Mouse (Mus musculus): Measurements from ENCODE around the gene Bicc1.

Bicc1 gene

DNA sequence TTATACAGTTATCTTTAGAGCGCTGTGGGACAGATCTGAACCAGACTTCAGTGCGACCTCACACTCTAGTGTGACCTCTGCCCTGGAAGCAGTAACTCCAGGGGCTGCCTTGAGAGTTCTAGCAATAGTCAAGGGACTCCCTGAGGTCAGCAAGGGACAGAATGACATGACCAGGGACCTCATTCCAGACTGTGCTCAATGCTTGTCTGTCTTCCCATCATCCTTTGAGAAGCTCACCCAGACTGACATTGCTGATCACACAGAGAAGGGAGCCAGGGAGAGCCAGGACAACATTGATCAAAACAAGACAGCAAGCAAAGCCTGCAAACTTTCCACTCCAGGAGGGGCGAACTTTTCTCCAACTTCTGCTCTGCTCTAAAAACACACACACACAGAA lies 38.7 kb downstream of the Bicc1 start:
- DNase-seq = no peak

DNA sequence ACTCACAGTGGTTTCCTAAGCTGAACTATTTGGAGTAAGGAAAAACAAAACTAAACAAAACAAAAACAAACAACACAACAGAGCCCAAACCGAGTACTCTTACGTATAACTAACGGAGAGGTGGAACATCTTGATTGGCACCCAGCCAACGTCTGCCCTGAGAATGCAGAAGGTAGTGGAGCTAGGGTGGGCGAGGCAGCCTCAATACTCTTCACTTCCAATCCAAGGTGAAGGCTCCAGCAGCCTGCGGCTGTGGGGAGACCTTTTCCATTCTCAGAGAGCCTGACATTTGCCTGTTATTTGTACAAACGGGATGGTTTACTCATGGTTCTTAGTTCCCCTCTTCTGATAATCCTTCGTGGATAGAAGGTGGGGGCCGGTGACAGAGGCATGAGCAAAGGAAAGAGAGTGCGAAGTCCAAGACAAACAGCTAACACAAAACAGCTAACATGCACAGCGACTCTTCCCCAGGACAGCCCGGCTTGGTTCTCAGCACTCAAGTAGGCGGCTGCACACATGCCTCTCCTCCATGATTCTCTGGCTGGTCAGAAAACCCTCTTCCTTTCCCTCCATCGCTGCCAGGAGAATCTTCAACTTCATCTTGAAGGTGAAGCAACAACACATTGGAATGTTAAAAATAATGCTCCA lies 39.3 kb downstream of the Bicc1 start:
- DNase-seq = no peak

DNA sequence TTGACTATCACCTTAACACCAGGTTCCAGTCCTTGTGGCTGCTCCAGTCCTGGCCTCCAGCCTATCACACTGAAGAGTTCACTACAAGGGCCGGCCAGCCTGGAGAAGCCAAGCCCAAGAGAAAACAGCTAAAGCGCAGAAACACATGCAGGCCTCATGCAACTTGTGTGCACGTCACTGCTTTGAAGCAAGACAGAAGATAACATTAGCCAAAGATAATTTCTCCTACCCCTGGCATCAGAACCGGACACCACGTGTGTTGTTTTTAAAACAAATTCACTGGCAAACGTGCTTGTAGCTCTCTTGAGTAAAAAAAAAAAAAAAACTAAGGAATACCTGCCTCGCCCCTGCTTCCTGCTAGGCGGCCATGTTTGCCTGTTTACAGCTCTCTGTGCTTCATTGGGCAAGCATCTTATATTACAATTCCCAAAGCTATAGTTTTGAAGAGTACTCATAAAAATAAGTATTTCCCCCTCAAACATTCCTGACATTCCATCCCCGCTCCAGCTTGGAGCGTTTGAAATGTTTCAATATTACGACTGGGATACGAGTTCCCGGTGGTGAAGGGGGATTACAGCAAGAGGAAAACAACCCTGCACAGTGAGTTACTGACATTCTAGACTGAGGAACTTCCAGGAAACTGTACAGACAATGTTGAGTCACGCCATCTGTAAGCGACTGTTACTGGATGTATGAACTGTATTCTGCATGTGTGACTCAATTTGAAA lies 40.2 kb downstream of the Bicc1 start:
- DNase-seq = no peak

DNA sequence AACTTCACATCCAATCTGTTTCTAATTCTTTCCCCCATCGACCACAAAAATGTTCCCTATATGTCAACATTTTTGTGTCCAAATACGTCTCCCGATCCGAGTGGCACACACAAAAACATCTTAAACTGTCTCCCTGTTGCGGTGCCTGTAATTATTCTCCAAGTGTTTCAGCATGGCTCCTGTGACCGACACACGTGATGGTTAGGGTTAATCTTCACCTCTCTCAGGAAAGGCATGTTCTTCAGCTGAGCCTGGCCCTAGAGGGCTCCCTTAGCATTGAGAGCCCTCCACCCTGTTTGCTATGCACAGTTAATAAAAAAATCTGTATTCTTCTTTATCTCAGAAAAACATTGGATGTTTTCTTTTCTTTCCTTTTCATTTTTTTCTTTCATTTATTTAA lies 41.7 kb downstream of the Bicc1 start:
- DNase-seq = no peak

DNA sequence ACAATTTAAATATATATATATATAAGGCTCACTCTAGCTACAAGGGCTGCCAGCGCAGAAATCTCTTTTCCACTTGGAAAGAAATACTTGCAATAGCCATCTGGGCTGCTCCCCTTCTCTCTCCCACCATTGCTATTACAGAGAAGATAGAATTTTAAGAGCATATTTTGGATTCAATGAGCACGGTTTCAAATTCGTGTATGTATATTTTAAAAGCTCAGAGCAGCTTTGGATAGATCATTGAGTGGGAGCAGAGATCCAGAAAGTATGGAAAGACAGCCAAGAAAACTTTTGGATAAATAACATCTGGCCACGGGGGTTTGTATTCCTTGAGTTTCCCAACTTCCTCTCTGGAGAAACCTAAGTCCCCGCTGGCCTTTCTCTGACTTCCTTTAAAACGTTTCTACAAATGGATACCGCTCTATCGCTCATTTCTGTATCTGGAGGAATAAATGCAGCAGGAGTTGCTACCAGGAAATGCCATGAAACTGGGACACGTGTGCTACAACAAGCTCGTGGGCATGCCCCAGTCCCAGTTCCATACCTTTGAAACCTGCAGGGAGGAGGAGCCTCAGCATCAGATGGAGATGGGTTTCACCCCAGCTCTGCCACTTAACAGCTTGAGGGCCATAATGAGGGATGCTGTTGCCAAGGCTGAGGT lies 45.1 kb downstream of the Bicc1 start:
- DNase-seq = no peak

DNA sequence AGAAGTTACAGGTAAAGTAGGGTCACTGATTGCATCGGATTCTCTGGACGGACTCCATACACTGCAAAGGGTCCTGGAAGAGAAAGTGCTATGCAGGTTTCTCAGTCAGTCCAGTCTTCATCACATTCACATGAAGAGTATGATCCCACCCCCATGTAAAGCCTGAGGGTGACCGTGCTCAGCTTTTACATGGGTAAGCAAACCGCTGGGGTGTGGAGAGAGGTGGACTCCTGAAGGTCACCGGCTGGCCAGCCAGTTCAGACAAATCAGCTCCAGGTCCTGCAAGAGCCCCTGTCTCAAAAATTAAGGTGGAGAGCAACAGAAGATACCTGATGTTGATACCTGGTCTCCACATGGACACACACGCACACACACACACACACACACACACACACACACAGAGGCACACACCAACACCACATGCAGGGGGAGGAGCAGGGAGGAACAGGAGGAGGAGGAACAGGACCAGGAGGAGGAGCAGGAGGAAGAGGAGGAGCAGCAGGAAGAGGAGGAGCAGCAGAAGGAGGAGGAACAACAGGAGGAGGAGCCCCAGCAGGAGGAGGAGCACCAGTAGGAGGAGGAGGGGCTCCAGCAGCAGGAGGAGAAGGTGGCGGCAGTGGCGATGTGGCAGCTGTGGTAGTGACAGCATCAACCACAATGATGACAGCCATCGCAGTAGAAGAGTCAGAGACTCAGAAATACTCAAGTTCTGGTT lies 52.9 kb downstream of the Bicc1 start:
- DNase-seq = no peak

DNA sequence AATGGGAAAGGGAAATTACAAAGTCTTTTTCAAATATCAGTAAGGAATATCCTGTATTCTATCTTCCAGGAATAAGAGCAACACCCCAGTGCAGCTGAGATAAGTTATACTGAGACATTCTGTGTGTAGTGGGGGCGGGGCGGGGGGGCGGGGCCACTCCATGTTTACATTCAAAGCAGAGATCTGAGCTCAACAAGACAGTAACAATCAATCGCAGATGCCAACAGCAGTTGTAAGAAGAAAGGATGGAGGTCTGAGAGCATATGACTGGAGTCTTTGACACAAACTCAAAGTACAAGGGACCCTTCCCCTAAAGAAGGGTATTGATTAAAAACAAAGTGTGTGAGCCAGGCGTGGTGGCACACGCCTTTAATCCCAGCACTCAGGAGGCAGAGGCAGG lies 54.7 kb downstream of the Bicc1 start:
- DNase-seq = no peak

DNA sequence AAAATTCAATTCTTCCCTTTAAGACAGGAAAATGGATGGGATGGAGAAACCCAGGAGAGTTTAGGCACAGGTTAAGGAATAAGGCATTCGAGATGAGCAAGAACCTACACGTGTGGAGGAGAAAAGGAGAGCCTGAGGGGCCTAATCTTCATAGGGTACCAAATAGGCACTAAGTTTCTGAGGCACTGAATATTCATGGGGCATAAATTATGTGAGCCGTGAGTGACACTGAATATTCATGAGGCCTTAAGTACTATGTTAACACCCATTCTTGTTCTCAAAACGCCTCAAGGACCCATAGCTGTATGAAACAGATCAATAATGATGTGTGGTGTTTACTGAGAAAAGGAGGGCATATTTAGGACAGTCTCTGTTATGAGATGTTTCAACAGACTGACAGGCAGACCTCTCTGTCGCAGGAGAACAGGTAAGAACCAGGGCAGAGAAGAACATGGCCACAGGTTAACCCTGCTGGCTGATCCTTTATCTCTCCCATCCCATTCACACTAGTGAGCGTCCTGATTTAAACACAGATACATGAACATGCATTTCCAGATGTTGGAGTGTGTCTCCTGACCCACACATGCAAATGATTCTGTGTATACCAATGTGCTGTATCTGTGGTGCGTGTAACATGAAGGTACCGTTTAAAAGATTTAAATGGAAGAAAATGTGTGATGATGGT lies 58.5 kb downstream of the Bicc1 start:
- DNase-seq = no peak

DNA sequence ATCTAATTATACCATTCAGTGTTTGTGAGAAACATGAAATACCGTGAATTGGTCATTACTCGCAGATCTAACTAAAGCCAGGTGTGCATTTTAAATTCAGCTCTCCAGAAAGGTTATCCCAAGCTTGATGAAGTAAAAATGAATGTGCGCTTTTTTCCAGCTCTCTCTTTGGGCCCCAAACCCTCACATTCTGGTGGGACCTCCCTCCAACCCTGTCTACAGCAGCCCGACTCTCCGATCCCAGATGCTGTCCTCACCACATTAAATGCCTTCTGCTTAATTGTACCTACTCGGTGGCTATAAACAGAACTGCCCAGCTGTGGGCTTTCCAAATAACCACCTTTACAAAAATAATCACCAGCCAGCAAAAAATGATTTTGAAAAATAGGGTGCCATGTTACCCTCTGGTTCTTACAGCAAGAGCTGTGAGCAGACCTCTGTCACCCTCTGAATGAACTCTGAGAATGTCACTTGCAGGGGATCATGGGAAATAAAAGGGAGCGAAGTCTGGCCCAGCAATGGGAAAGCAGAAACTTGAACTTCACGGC lies 64.7 kb downstream of the Bicc1 start:
- no peak for DNase-seq

DNA sequence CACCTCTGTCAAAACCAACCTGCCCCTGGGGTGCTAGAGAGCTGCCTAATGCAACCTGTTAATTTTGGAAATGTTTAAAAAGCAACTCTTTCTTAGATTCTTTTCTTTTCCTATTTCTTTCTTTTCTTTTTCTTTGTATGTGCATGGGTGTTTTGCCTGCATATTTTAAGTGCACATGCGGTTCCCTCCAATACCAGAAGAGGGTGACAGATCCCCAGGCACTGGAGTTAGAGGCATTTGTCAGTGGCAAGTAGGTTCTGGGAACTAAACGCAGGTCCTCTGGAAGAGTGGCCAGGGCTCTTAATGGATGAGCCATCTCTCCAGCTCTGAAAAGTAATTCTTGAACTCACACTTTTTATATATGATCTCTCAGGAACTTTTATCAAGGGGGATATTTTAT lies 66.2 kb downstream of the Bicc1 start:
- DNase-seq = no peak

DNA sequence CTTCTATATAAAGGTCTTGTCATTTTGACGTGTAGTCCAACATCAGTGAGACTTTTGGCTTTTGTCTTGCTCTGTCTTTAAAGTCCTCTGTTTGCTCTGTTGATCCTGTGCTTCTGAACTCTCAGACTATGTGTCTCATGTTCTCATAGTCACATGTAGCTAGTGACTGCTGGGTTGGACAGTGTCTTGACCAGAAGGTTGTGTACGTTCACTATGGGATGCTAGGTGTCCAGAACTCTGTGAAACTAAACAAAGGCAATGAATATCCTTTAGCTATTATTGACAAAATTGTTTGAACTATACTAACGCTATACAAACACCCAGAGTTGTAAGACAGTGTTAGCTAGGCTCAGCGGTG lies 72.2 kb downstream of the Bicc1 start:
- DNase-seq = no peak

DNA sequence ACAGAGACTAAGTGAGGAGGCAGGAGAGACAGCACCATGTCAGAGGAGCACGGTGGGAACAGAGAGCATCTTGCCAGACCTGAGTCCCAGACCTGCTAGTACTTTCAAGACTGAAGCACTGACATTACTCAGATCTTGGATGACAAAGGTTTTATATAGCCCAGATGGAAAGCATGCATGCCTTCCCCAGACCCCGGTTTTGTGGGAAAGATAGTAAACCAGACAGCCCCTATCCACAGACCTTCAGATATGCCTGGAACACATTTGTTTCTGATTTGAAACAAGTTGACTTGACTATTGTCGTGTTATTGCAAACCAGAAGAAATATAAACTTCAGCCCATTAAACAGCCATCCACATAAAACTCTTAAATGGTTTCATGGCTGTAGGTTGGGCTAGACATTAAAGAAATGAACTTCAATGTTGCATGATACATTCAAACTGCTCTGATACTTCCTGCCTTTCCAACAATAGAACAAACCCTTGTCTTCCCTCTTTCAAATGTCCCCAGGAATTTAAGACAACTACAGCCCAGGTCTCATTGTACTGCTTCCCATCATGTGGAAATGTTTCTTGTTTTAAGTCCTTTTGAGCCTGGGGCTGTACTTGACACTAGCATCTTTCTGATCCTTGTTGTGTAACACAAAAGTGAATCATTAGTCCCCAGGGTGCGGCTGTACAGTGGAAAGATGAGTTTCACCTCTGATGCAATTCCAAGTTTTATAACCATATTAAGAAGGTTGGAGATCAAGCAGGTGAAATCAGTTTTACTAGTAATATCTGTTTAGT lies 72.7 kb downstream of the Bicc1 start:
- no peak for DNase-seq

DNA sequence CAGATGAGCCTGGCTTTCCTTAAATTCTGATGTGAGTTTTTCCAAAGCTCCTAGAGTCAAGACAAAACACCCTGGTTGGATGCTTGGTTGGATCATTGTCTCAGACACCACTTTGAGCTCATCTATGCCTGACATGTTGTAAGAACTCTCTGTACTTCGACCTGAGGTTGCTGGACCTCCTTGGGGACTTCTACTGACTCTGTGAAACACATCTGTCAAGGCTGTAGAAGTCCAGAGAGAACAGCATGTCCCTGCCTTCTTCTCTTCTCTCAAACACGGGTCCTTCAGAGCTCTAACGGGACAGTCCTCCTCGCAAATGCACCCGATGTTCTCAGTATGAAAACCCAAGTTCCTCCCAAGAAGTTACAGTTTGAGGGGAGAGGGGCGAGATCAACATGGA lies 76.5 kb downstream of the Bicc1 start:
- no peak for DNase-seq

DNA sequence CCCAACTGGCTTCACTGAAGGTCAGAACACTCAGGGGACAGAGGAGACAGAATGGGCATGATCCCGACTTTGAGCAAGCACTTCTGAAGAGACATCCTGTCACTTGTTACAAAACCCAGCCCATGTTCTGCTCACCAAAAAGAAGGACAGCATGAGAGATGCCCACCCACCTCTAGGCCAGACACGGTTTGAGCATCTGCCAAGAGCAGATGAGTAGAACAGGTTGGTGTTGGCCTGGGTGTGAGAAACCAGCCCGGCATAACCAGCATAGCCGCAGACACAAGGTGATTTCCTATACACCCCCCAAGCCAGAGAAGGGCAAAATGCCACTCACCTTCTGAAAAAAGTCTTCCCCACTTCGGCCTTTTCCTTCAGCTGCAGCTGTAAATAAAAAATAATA lies 80.6 kb downstream of the Bicc1 start:
- no peak for DNase-seq

DNA sequence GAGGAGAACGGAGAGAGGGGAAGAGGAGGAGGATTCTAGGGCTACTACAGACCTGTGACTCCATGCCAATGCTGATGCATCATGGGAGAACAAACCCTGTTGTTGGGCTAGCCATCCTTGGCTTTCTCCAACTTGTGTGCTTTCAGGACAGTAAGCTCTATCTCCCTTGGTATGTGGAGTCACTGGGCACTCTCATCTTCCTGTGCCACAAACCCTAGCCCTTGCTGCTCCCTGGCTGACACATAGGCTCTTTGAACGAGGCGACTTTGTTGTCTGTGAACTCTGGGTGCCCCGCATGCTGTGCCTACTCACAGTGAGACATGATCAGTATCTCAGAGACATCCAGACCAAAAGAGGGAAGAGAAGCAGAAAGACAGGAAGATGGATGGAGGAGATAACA lies 94.5 kb downstream of the Bicc1 start:
- no peak for DNase-seq

DNA sequence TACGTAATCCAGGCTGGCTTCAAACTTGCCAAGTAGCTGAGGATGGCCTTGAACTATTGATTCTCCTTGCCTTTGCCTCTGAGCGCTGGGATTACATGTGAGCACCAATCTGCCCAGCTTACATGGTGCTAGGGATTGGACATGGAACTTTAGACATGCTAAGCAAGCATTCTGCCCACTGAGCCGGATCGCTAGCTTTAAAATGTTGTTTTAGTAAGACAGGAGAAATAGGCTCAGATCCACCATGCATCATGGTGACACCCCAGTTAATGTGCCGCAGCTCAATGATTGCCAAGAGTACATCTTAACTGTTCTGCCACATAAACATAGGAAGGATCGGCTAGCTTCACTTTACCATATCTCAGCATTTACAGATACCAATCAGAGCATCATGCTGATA lies 94.9 kb downstream of the Bicc1 start:
- DNase-seq = no peak

DNA sequence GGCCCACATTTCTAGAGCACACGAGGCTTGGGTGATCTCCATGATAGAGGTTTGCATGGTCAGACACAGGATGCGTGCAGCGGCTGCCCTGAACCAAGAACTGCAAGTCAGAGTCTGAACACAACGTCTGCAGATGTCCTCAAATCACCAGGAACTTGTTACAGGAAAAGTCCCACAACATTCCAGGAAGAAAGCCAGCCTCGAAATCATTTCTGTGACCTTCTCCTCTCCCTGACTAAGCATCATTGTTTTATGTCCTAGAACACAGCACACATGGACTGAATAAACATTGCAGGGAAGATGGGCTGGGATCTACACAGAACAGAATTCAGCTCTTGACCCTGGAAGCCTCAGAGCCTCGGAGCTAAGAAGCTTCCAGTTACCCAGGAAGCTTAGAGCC lies 97.3 kb downstream of the Bicc1 start:
- DNase-seq = no peak

DNA sequence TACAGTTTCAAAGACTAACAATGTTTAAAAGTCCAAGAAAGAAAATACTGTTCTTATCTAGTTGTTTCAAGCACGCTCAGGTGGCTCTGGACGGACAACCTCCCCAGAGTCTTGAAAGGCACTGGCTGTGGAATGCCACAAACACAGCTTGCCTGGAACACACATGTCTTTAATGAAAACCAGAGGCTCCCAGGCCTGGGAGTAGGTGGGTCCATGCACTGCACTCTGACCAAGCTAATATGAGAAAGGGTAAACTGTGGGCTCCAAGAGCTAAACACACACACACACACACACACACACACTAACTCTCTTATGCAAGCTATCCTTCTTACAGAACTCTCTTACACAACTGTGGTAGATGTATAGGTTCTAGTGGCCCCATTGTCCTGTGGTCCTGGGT lies 99.2 kb downstream of the Bicc1 start:
- no peak for DNase-seq

DNA sequence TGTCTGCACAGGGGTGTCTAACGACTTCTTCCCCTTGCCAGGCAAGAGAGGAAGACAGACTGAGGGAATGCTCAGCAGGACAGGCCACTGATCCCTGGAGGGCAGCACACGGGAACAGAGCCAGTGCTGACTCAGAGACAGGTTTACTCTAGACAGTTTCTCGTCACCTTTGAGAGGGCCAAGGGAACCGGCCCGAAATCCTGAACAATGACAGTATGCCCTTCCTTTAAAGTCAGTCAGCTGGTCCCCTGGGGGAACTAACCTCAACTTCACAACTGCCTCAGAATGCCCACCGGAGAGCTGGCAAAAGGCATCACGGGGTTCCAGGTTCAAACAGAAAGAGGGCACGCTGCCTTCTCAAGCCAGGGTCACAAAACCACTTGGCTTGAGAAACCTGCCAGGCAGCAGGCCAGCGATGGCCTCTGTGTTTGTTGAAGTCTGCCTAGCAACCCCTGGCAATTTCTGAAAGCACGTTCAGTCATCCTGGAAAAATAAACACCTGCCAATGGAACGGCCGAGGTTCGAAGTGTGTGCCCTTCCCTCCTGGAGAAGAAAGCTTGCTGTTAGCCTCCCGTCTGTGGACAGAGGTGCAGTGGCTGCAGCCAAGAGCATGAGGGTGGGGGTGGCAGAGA lies 100.8 kb downstream of the Bicc1 start:
- DNase-seq = no peak

DNA sequence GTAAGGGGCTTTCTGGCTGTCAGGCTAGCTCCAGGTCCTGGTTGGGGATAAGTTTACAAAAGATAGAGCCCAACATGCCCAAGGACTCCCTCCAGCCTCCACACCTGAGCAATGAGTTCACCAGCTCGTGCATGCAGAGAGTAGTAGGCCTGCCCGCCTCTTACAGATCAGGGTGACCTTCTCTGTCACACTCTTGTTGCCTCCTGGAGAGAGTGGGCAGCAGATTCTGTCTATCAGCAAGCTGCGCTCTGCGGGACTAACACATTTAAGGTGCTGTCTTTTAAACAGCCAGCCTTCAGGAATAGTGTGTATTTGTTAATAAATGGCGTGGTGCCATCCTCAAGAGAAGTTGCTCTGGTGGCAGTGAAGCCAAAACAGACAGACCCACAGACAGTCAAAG lies 101.4 kb downstream of the Bicc1 start:
- DNase-seq = no peak

DNA sequence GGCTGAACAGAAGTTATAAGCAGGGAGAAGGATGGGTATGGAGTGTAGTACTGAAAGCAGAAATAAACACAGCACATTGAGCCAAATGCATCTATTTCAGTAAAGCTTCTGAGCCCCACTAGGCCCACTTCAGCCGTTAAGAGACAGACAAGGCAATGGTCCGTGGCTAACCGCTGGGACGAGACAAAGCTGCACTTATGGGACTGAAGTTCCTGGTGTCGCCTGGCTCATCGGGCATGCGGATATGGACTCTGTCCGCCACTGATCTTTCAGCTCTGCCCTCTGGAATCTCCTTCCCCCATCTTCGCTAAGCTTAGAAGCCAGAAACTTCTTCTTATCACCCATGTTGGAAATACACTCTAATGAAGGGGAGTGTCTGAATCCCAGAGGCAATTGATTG lies 106.8 kb downstream of the Bicc1 start:
- DNase-seq = no peak

DNA sequence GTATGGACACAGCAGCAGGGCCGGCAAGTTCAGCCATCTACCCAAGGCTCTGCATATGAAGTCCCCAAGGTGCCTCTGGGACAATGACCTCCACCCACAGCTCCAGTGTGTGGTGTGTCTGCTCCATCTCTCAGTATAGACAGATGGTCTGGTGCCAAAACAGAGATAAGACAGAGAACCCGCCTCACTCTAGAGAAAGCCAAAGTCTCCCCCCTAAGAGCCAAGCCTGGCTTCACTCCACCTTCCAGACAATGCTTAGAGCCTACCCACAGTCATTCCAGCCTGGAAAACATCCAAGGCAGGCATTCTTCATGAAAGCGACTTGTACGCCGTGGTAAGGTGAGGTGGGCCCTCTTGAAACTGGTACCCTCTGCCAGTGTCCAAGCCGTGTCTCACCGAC lies 107.3 kb downstream of the Bicc1 start:
- DNase-seq = no peak
